Mouse (Mus musculus): ENCODE results near the gene Alkbh4.
A peak's percentile ranks its signal among the peaks of the same experiment; 100 is the strongest.

GRCm38 (mm10) chr5:136135571-136136291 is at the start of gene Alkbh4, which contains the start of gene Lrwd1:
- TF ChIP-seq MAX (IDR thresholded peaks at IDR 0.05; ENCODE audit: low read depth) = no peak
- TF ChIP-seq SRF (IDR thresholded peaks at IDR 0.05; ENCODE audit: control insufficient read depth, insufficient read length, low read depth) = no peak
- TF ChIP-seq E2F4 (IDR thresholded peaks at IDR 0.05; ENCODE audit: insufficient read depth) = peak; percentile 41
- TF ChIP-seq TCF12 (IDR thresholded peaks at IDR 0.05; ENCODE audit: insufficient read depth, poor library complexity, severe bottlenecking) = no peak
- TF ChIP-seq POLR2A (IDR thresholded peaks at IDR 0.05; ENCODE audit: insufficient read length, low read depth) = peak; percentile 74
- TF ChIP-seq USF1 (IDR thresholded peaks at IDR 0.05; ENCODE audit: low read depth) = no peak
- TF ChIP-seq MYOG (IDR thresholded peaks at IDR 0.05; ENCODE audit: control insufficient read depth in 1 of 3, insufficient read depth in 1 of 3, insufficient read length in 2 of 3, low read depth in 2 of 3) = peak in 1 of 3 experiments; percentile 9
- TF ChIP-seq TCF3 (IDR thresholded peaks at IDR 0.05; ENCODE audit: insufficient read length, low read depth) = no peak
- TF ChIP-seq POLR2AphosphoS2 (IDR thresholded peaks at IDR 0.05; ENCODE audit: insufficient read length, low read depth) = peak; percentile 68

All from myocyte (in vitro differentiated cells).